Mouse (Mus musculus) gastrocnemius, postnatal 25 days (tissue): Measurements from ENCODE around the gene Gm6164. TPM values are rescaled to one million over a fixed set of nuclear protein-coding genes. Genes with fewer than 3 reads are reported as not detected.
"Not testable (repeated sequence)": the region's sequence is repeated elsewhere in the genome, so short reads cannot be mapped to it uniquely, and the experiment has no call there.

Experiments used
- DNase-seq: peaks from one replicate; pipeline ENCODE4 v3.0.0; 2022
- long read RNA-seq, 2 experiments: library from polyadenylated mRNA; stranded (forward); transcript quantifications; one replicate each; pipeline ENCODE4 v2.0.0; 2021
- total RNA-seq, 2 experiments: library from RNA; stranded (reverse); gene quantifications; 1 replicate in 1 of 2; 2 replicates in 1 of 2; pipeline ENCODE4 v1.2.3; 2021

Gene Gm6164
- not detected for total RNA-seq
- long read RNA-seq, experiment 1: 0 reads
- long read RNA-seq, experiment 2: 0 reads

GRCm38 (mm10) chr7:20205507-20205906, at the start of gene Gm6164:
Gm6164 (minus strand) TSS chr7:20205607.
- not testable (repeated sequence) for DNase-seq

GRCm38 (mm10) chr7:20233728-20234127, 28.3 kb upstream of the Gm6164 start, which contains the start of gene Gm4498:
Gm4498 (minus strand) TSS chr7:20233828.
- not testable (repeated sequence) for DNase-seq

GRCm38 (mm10) chr7:20193410-20193809, 12.0 kb downstream of the Gm6164 start, which contains the start of gene Vmn1r95:
Vmn1r95 (plus strand) TSS chr7:20193710.
- DNase-seq: not testable (repeated sequence)

GRCm38 (mm10) chr7:20168277-20168676, 37.1 kb downstream of the Gm6164 start, which contains the start of gene Vmn1r94:
Vmn1r94 (minus strand) TSS chr7:20168377.
- DNase-seq: not testable (repeated sequence)

Other genes with a start within 250 kb of the Gm6164 start
- not detected for gene Ceacam20, start 240.2 kb downstream of the Gm6164 start, total RNA-seq
- gene Nlrp9b, start 214.1 kb downstream of the Gm6164 start, total RNA-seq: not detected
- not detected for gene Vmn1r91, start 105.9 kb downstream of the Gm6164 start, total RNA-seq
- gene Gm16442, start 83.0 kb downstream of the Gm6164 start, total RNA-seq: not detected
- not detected for gene Vmn1r93, start 66.5 kb downstream of the Gm6164 start, total RNA-seq
- not detected for gene Vmn1r94, start 37.2 kb downstream of the Gm6164 start, total RNA-seq
- gene Vmn1r95, start 11.9 kb downstream of the Gm6164 start, total RNA-seq: not detected
- gene Gm4498, start 28.2 kb upstream of the Gm6164 start, total RNA-seq: not detected
- not detected for gene Gm5890, start 57.2 kb upstream of the Gm6164 start, total RNA-seq
- not detected for gene Gm4133, start 128.5 kb upstream of the Gm6164 start, total RNA-seq
- not detected for gene Gm5728, start 169.8 kb upstream of the Gm6164 start, total RNA-seq
- not detected for gene Vmn1r100, start 212.3 kb upstream of the Gm6164 start, total RNA-seq
- not detected for gene Vmn1r101, start 237.0 kb upstream of the Gm6164 start, total RNA-seq